In genomic region chr17:75143927-75144326, GRCm38 (mm10) we compare ENCODE assay signal across 22 mouse cellular contexts.
"Had no signal": no experiment of that assay in that cellular context is flagged by ENCODE, and none has a peak within 500 bp of the region (broad histone marks: within the 10 kb centered on the region; RNA-seq: fewer than 3 reads in every experiment).

No protein-coding gene starts in this region.

- H3K27me3 ChIP-seq: heart, embryonic 12.5 days; hindbrain, embryonic 13.5 days; hindbrain, embryonic 15.5 days; kidney, embryonic 15.5 days; limb, embryonic 13.5 days; limb, embryonic 15.5 days had no signal

- H3K4me3 ChIP-seq: heart, embryonic 10.5 days; heart, embryonic 12.5 days; hindbrain, embryonic 13.5 days; hindbrain, embryonic 15.5 days; kidney, embryonic 15.5 days; limb, embryonic 13.5 days; limb, embryonic 15.5 days had no signal

- H3K9me3 ChIP-seq: heart, embryonic 10.5 days; heart, embryonic 12.5 days; hindbrain, embryonic 13.5 days; hindbrain, embryonic 15.5 days; kidney, embryonic 15.5 days; limb, embryonic 13.5 days; limb, embryonic 15.5 days had no signal

- H3K9ac ChIP-seq: heart, embryonic 12.5 days; hindbrain, embryonic 13.5 days; hindbrain, embryonic 15.5 days; kidney, embryonic 15.5 days; limb, embryonic 13.5 days; limb, embryonic 15.5 days had no signal

- ATAC-seq: intestine, embryonic 16.5 days had no signal

- DNase-seq: gastrocnemius, postnatal 14 days; gastrocnemius, postnatal 36 days; heart, adult 18-20 months; heart, postnatal 10 days; kidney, adult 11 months; kidney, adult 2 months; kidney, adult 9 months; kidney, postnatal 14 days; kidney, postnatal 36 days; layer of hippocampus, adult 9-11 months; layer of hippocampus, postnatal 36 days; left cerebral cortex, postnatal 4 days had no signal

- H3K4me1 ChIP-seq: hindbrain, embryonic 13.5 days; hindbrain, embryonic 15.5 days; kidney, embryonic 15.5 days; limb, embryonic 13.5 days; limb, embryonic 15.5 days had no signal

- H3K4me2 ChIP-seq: heart, embryonic 12.5 days; hindbrain, embryonic 13.5 days; hindbrain, embryonic 15.5 days; kidney, embryonic 15.5 days; limb, embryonic 13.5 days; limb, embryonic 15.5 days had no signal

- H3K27ac ChIP-seq: heart, embryonic 10.5 days; hindbrain, embryonic 13.5 days; hindbrain, embryonic 15.5 days; hindbrain, postnatal 0 days; kidney, embryonic 15.5 days; kidney, postnatal 0 days; limb, embryonic 13.5 days; limb, embryonic 15.5 days had no signal

- H3K36me3 ChIP-seq: heart, embryonic 10.5 days; hindbrain, embryonic 13.5 days; hindbrain, embryonic 15.5 days; kidney, embryonic 15.5 days; limb, embryonic 15.5 days had no signal
